Mouse (Mus musculus) neural tube, embryonic 11.5 days (tissue): ENCODE results near the gene Heatr3. TPM values are rescaled to one million over a fixed set of nuclear protein-coding genes. Genes with fewer than 3 reads are reported as not detected.

Experiments
- ATAC-seq: fragments of 200-750 bp; cut with Nextera tagmentation; 2 replicates; pipeline ENCODE4 v1.8.0; 2017; ENCODE audit warnings: moderate number of reproducible peaks, mild to moderate bottlenecking, moderate TSS enrichment, moderate library complexity; ENCODE audit not compliant: insufficient read depth, low FRiP score, low TSS enrichment
- DNase-seq: peaks from one replicate; pipeline ENCODE4 v3.0.0-alpha.2; 2015; ENCODE audit warnings: low spot score
- H3K27ac ChIP-seq: fragments of 300-500 bp; sonication (generic); 2 replicates; pipeline ENCODE4 v1.5.1; 2014; ENCODE audit warnings: low read depth, mild to moderate bottlenecking, low read length
- H3K27me3 ChIP-seq: fragments of 300-500 bp; sonication (generic); 2 replicates; pipeline ENCODE4 v1.6.1; 2014; ENCODE audit warnings: mild to moderate bottlenecking, low read length, mixed read lengths; ENCODE audit not compliant: control insufficient read depth, insufficient read depth
- H3K36me3 ChIP-seq: fragments of 300-500 bp; sonication (generic); 2 replicates; pipeline ENCODE4 v1.6.1; 2014; ENCODE audit warnings: mild to moderate bottlenecking, low read length, moderate library complexity, mixed read lengths; ENCODE audit not compliant: control insufficient read depth, insufficient read depth
- H3K4me1 ChIP-seq: fragments of 300-500 bp; sonication (generic); 2 replicates; pipeline ENCODE4 v1.6.1; 2014; ENCODE audit warnings: low read length, mixed read lengths; ENCODE audit not compliant: control insufficient read depth, insufficient read depth
- H3K4me2 ChIP-seq: fragments of 300-500 bp; sonication (generic); 2 replicates; pipeline ENCODE4 v1.6.1; 2014; ENCODE audit warnings: low read depth, mild to moderate bottlenecking, moderate library complexity
- H3K4me3 ChIP-seq: fragments of 300-500 bp; sonication (generic); 2 replicates; pipeline ENCODE4 v1.5.1; 2014; ENCODE audit warnings: low read depth, low read length
- H3K9ac ChIP-seq: fragments of 300-500 bp; sonication (generic); 2 replicates; pipeline ENCODE4 v1.6.1; 2014; ENCODE audit warnings: mild to moderate bottlenecking, low read length
- H3K9me3 ChIP-seq: fragments of 300-500 bp; sonication (generic); 2 replicates; pipeline ENCODE4 v1.6.1; 2016; ENCODE audit warnings: low read length; ENCODE audit not compliant: control insufficient read depth
- WGBS: fragments of 180-500 bp; shearing (Covaris S2); extraction: QIAGEN DNeasy Blood & Tissue Kit; methylation state at CpG from one replicate; pipeline ENCODE4 v1.1.7; 2014; 5-methylcytosine and 5-hydroxymethylcytosine counted together
- polyA plus RNA-seq: library from polyadenylated mRNA; unstranded; fragments of >200 nt; fragmentation: Nextera tagmentation; extraction: Ambion mirVana; gene quantifications from 2 replicates; pipeline ENCODE4 v1.2.1, GENCODE M21; 2014

Heatr3 gene
- polyA plus RNA-seq = 47.8 and 54.5 TPM in 2 replicates

GRCm38 (mm10) chr8:88137748-88138484, at the start of gene Heatr3:
TSS of gene Heatr3 (plus strand) at chr8:88137855.
- Histone ChIP-seq H3K27me3 (no peaks in the 10 kb centered on the region), H3K4me3 (peak within 1 kb of the TSS; percentile 94), H3K4me1 (peaks cover 4% of the 10 kb centered on the region), H3K27ac (peak within 1 kb of the TSS; percentile 78), H3K4me2 (peak within 1 kb of the TSS; percentile 77), H3K9me3 (no peaks in the 10 kb centered on the region), H3K36me3 (peaks cover 5% of the 10 kb centered on the region), H3K9ac (peak within 1 kb of the TSS; percentile 77)
- peak; percentile 95 for ATAC-seq
- WGBS = 0% methylated on average over 66 of the region's 79 CpGs
- peak; percentile 95 for DNase-seq

DNA sequence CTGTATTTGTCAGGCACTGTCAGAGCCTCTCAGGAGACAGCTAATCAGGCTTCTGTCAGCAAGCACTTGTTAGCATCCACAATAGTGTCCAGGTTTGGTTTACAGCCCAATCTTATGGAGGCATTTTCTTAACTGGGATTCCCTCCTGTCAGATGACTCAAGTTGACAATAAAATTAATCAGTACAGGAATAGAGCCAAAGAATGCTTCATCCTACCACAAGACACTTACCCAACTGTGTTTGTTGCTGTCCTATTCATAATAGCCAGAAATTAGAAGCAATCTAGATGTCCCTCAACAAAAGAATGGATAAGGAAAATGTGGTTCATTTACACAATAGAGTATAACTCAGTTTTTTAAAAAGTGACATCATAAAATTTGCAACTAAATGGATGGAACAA, 49.6 kb upstream of the Heatr3 start:
- H3K9ac ChIP-seq = no peak overlapping the region
- H3K36me3 ChIP-seq = no peaks in the 10 kb centered on the region
- no peak for ATAC-seq
- H3K4me3 ChIP-seq = no peak overlapping the region
- H3K4me2 ChIP-seq = no peak overlapping the region
- no peaks in the 10 kb centered on the region for H3K4me1 ChIP-seq
- no peak overlapping the region for H3K27ac ChIP-seq
- no peaks in the 10 kb centered on the region for H3K9me3 ChIP-seq
- DNase-seq = no peak
- no peaks in the 10 kb centered on the region for H3K27me3 ChIP-seq

GRCm38 (mm10) chr8:88091661-88092060, 46.0 kb upstream of the Heatr3 start:
- H3K4me3 ChIP-seq = no peak overlapping the region
- no peak for DNase-seq
- ATAC-seq = no peak
- no peak overlapping the region for H3K4me2 ChIP-seq
- no peak overlapping the region for H3K27ac ChIP-seq
- no peaks in the 10 kb centered on the region for H3K27me3 ChIP-seq
- no peaks in the 10 kb centered on the region for H3K36me3 ChIP-seq
- no peaks in the 10 kb centered on the region for H3K4me1 ChIP-seq
- no peak overlapping the region for H3K9ac ChIP-seq
- 92% methylated on average over 2 of the region's 2 CpGs for WGBS
- no peaks in the 10 kb centered on the region for H3K9me3 ChIP-seq

GRCm38 (mm10) chr8:88093367-88093766, 44.3 kb upstream of the Heatr3 start:
- H3K4me1 ChIP-seq = no peaks in the 10 kb centered on the region
- H3K27me3 ChIP-seq = no peaks in the 10 kb centered on the region
- H3K4me2 ChIP-seq = no peak overlapping the region
- H3K36me3 ChIP-seq = no peaks in the 10 kb centered on the region
- DNase-seq (no peak), ATAC-seq (no peak)
- H3K9ac ChIP-seq = no peak overlapping the region
- no peaks in the 10 kb centered on the region for H3K9me3 ChIP-seq
- WGBS = 73% methylated on average over 4 of the region's 4 CpGs
- no peak overlapping the region for H3K27ac ChIP-seq
- no peak overlapping the region for H3K4me3 ChIP-seq

DNA sequence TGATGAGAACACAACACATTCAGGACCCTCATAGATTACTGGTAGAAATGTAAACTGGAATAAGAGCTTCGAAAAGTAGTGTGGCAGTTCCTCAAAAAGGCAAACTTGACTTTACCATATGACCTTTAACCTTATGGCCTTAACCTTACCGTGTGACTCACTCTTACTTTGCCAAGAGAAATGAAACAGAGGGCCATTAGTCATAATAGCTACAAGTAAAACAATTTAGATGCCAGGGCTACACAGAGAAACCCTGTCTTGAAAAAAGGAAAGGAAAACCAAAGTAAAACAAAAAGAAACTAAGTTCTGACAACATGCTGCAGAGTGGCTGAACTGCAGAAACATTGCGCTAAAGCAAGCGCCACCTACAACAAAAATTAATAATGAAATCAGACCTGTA, 38.8 kb upstream of the Heatr3 start:
- no peak for DNase-seq

GRCm38 (mm10) chr8:88099526-88099925, 38.1 kb upstream of the Heatr3 start:
- Histone ChIP-seq H3K9ac (no peak overlapping the region), H3K4me2 (no peak overlapping the region), H3K36me3 (no peaks in the 10 kb centered on the region), H3K4me3 (no peak overlapping the region), H3K27me3 (no peaks in the 10 kb centered on the region), H3K4me1 (no peaks in the 10 kb centered on the region), H3K9me3 (no peaks in the 10 kb centered on the region), H3K27ac (no peak overlapping the region)
- WGBS = 0% methylated on average over 1 of the region's 1 CpGs
- DNase-seq = peak; percentile 61
- no peak for ATAC-seq

More for the DNA sequence above, 38.8 kb upstream of the Heatr3 start:
- WGBS = 84% methylated on average over 4 of the region's 4 CpGs
- no peaks in the 10 kb centered on the region for H3K9me3 ChIP-seq
- no peak for ATAC-seq
- no peaks in the 10 kb centered on the region for H3K36me3 ChIP-seq
- no peak overlapping the region for H3K27ac ChIP-seq
- H3K4me2 ChIP-seq = no peak overlapping the region
- no peaks in the 10 kb centered on the region for H3K27me3 ChIP-seq
- no peak overlapping the region for H3K9ac ChIP-seq
- H3K4me3 ChIP-seq = no peak overlapping the region
- H3K4me1 ChIP-seq = no peaks in the 10 kb centered on the region

GRCm38 (mm10) chr8:88109241-88109640, 28.4 kb upstream of the Heatr3 start:
- Histone ChIP-seq H3K9me3 (no peaks in the 10 kb centered on the region), H3K4me3 (no peak overlapping the region), H3K9ac (no peak overlapping the region), H3K4me1 (no peaks in the 10 kb centered on the region), H3K27me3 (no peaks in the 10 kb centered on the region), H3K4me2 (no peak overlapping the region), H3K36me3 (no peaks in the 10 kb centered on the region), H3K27ac (no peak overlapping the region)
- DNase-seq (no peak), ATAC-seq (no peak)
- WGBS = 90% methylated on average over 4 of the region's 4 CpGs

- H3K9me3 ChIP-seq = no peaks in the 10 kb centered on the region
- no peaks in the 10 kb centered on the region for H3K27me3 ChIP-seq
- DNase-seq (peak; percentile 93), ATAC-seq (peak; percentile 97)
- WGBS = under 1% methylated on average over 45 of the region's 49 CpGs
- H3K4me1 ChIP-seq = no peaks in the 10 kb centered on the region
- peak within 1 kb of the TSS; percentile 78 for H3K4me3 ChIP-seq
- no peaks in the 10 kb centered on the region for H3K36me3 ChIP-seq
- peak within 1 kb of the TSS; percentile 55 for H3K4me2 ChIP-seq
- H3K27ac ChIP-seq = no peak within 1 kb of the TSS
- peak within 1 kb of the TSS; percentile 76 for H3K9ac ChIP-seq
These were observed 19.1 kb upstream of the Heatr3 start, which contains the start of gene Cnep1r1 for GRCm38 (mm10) chr8:88118456-88119036. TSS of gene Cnep1r1 (plus strand) at chr8:88118769.

GRCm38 (mm10) chr8:88119076-88119475, 18.6 kb upstream of the Heatr3 start:
- Histone ChIP-seq H3K4me3 (peak overlapping the region; percentile 78), H3K4me1 (no peaks in the 10 kb centered on the region), H3K27ac (no peak overlapping the region), H3K9ac (peak overlapping the region; percentile 76), H3K9me3 (no peaks in the 10 kb centered on the region), H3K27me3 (no peaks in the 10 kb centered on the region), H3K36me3 (0 out of 2 replicates have a peak, but pooled peaks cover under 1% of the 10 kb centered on the region), H3K4me2 (peak overlapping the region; percentile 55)
- ATAC-seq = peak; percentile 42; the same call in 1 of the 2 replicates
- DNase-seq = no peak
- 1% methylated on average over 11 of the region's 11 CpGs for WGBS
